Mouse (Mus musculus): ENCODE measurements around the gene Tnip1.

The Tnip1 gene

DNA sequence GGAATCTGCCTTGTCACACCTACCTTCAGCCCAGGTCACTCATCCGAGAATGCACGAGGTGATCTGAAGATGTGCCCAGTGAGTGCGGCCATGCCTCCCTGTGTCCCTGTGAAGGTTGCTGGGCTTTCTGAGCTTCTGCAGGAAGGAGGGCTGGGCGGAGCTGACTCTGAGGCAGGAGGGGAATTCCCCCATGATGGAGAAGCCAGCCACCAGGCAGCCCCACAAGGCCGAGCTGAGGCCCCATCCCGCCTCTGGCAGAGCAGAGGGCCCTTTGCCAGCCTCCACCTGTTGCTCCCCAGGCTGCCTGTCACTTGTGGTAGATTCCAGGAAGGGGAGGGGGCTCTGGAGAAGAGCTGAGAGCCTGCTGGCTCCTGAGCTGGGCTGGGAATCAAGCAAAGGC, at the start of gene Tnip1:
Gene Tnip1 (minus strand): TSS at position 108 of the 400 bp plus-strand sequence.
- peak; percentile 86 for DNase-seq (ENCODE audit: low read depth, low spot score)

DNA sequence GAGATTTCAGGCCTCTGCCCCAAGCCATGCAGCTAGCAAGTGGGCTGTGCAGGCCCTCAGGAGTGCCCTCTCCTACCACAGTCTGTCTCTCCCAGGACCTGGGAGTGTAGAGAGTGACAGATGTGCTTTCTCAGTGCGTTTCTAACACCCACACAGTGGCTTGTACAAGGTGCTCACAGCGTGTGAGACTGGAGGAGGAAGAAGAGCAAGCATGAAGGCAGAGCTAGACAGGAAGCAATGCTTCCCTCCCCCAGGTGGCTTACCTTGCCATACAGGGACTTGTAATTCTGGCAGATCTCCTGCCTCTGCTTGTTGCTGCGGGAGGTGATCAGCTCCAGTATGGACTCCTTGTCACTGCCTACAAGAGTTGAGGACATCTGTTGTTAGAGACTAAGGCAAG, 48.7 kb upstream of the Tnip1 start:
- DNase-seq (ENCODE audit: low read depth, low spot score) = peak; percentile 35

DNA sequence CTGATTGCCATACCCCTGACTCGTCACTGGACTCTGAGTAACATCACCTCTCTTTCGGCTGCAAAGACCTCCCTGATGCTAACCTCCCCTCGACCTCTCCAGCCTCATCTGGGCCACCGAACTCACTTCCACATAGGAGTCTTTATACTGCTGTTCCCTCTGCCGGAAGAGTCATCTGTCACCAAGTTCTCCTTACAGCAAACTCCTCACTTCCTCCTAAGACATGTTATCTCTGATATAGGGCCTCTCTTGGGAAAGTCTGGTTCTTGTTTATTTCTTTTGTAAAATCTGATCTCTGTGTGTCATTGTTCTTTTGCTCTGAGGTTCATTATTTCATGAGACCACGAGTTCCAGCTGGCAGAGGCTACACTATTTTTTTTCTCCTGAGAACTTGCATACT, 45.5 kb upstream of the Tnip1 start:
- DNase-seq (ENCODE audit: low read depth, low spot score) = no peak

DNA sequence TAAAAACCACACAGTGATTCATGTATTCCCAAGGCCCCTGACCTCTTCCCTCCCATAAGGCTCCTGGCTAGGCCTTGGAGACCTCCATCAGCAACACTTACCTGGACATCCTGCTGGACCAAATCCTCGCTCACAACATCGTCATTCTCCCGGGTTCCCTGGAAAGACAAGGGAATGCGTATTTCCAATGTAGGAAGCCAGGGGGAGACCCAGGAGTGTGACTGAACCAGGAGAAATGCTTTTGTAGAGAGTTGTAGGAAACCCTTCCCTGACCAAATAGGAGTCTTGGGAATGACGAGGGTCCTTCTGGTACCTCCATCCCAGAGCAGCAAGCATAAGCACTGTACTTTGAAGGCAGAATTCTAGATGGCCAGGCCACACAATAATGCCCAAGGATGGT, 43.0 kb upstream of the Tnip1 start:
- DNase-seq (ENCODE audit: low read depth, low spot score) = no peak

DNA sequence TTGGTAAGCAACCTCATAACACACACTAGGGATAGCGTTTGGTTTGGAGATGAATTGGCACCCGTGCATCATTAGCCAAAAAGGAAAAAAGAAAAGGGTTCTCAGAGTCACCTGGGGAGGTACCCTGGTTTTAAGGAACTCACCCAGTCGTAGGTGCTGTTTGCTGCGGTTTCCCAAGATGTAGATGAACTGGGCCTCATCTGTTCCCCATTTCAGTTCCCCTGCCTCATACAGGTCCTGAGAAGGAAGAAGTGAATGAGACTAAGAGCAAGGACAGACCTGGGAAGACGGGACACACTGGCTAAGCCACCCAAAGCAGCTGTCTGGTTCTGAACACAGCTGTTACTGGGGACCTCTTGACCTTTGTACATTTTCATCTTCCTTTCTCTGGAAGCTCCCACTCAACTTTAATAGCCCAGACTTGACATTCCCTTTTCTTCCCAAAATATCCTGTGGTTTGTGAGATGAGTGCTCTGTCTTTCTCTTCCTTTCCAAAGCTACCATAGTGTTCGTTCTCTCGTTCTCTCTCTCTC, 42.3 kb upstream of the Tnip1 start:
- DNase-seq (ENCODE audit: low read depth, low spot score) = no peak

DNA sequence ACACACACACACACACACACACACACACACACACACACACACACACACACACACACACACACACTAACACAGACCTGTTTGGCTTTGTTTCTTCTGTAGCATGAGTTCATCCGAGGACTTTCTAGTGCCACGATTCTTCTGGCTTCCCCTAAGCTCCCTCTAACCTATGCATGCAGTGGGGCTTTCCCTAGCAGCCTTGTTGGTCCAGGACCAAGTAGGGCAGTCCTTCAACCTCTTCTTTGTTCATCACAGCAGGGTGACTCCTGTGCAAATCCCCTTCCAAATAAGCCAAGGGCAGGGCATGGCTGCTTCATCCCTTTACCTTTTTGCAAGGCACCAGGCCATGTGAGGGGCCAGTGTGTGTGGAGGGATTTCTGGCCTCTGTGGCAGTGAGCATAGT, 36.0 kb upstream of the Tnip1 start:
- DNase-seq (ENCODE audit: low read depth, low spot score) = peak; percentile 66

DNA sequence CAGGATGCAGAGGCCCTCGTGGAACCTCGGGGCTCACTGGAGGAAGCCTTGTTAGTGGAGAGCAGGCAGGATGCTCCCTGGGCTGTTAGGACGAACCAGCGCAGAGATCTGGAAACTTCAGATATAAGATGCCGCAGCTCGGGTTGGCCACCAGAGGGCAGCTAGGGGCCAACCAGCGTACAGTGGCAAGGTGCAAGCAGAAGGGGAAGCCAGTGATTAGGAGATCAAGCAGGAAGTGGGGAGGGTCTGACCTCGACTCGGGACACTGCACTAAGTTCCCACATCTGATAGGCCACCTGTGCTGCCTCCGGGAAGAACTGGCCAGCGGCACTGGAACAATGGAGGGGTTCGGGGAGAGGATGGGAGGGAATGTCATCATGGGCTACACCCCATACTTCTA, 35.6 kb upstream of the Tnip1 start:
- peak; percentile 87 for DNase-seq (ENCODE audit: low read depth, low spot score)

DNA sequence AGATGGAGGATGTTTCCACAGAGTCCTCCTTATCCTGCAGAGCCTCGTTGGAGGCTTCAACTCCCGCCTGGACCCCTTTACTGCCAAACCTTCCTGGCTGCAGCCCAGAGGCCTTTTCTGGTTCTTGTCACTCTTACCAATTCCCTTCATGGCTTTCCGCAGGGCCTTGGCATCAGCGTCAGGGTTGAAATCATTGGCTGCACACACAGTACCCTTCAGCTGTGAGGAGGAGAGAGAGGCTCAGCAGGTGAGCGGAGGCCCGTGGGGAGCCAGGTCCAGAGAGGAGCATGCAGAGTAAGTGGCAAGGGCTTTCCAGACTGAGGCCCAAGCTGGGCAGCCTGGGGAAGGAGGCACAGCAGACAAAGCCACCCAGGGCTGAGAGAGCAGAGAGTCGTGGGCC, 33.5 kb upstream of the Tnip1 start:
- no peak for DNase-seq (ENCODE audit: low read depth, low spot score)

DNA sequence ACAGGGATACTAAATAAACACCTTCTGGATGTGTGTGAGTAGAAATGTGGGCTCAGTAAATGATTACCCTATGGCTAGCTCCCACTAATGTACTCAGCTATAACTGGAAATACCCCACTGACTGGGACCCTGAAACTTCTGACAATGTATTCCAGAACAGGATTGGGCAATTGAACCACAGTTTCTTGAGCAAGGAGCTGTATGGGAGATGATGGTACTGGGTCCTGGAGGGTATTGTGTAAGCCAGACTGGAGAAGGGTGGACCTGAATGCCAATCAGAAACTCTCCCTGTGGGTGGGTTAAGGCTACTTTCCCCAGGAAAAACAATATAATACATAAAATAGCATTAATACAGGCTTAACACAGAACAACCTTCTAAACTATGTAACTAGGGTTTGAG, 27.2 kb upstream of the Tnip1 start:
- no peak for DNase-seq (ENCODE audit: low read depth, low spot score)

DNA sequence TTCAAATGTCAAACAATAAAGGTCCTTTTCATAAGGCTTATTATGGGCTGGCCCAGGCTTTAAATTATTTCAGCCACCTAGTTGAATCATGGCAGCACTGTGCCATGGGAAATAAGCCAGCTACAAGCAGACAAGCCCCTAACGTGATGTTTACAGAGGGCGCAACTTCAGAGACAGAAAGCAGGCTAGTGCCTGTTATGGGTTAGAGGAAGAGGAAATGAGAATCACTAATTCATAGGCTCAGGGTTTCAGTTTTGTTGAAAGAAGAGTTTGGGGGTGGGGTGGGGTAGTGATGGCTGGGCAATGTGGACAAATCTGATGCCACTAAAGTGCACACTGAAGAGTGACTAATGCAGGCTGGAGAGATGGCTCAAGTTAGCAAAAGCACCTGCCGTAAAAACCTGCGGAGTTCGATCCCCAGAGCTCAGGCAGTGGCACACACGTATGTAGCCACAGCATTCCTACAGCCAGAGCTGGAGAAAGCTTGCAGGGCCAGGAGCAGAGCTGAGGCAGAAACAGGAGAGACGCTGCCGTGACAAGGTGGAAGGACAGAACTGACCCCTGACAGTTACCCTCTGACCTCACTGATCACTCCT, 26.1 kb upstream of the Tnip1 start:
- no peak for DNase-seq (ENCODE audit: low read depth, low spot score)

DNA sequence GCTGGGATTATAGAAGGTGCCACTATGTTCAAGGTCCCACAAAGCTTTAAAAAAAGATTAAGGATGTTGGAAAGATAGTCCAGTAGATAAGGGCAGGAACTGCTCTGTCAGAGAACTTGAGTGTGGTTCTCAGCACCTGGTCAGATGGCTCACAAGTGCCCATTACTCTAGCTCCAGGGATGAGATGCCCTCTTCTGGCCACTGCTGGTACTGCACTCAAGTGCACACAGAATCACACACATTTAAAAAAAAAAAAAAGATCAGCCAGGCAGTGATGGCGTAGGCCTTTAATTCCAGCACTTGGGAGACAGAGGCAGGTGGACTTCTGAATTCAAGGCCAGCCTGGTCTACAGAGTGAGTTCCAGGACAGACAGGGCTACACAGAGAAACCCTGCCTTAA, 25.3 kb upstream of the Tnip1 start:
- DNase-seq (ENCODE audit: low read depth, low spot score) = peak; percentile 79

DNA sequence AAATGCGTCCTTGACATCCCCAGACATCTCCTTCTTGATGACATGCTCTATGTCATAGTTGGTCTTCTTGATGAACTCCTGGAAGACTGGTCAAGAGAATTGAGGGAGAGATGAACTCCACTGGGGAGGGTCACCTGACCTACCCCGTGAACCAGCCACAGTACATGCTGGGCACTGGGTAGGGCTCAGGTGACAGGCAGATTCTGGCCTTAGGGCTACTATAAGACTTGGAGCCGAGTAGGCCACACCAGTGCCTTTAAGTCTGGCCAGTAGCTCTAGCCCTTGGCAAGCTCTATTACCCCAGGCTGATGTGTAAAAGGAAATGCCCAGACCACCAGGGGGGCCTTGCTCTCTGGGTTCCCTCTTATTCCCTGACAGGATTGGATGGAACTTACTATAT, 22.4 kb upstream of the Tnip1 start:
- no peak for DNase-seq (ENCODE audit: low read depth, low spot score)

DNA sequence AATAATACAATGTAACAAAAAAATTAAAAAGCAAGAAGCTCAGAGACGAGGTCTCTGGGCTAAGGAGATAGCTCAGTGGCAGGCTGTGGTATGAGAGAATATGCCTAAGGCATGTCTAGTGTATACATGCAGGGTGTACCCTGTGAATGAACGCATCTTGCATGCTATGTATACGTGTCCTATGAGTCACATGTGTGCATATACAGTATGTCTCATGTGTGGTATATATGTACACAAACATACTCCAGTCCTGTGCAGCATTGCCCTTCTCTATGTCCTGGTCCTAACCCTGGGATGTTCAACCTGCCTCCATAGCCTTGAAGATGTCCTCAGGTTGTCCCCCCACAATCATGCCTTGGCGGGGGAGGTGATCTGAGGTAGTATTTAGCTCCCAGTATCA, 21.9 kb upstream of the Tnip1 start:
- no peak for DNase-seq (ENCODE audit: low read depth, low spot score)

DNA sequence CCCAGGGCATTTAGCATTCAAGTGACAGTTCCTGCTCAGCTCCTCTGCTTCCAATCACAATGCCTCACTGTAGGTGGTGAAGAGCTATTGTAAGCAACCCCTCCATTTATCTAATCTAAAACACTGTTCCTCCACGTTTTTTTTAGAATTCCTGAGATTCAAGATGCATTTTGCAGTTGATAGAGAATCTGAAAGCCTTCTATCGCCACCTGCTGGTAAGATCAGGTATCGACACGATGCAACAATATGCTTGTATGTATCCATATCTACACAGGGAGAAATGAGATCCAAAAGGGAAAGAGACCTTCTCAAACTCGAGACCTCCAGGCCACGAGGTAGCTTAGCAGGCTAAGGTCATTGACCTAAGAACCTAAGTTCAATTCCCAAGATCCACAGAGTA, 21.4 kb upstream of the Tnip1 start:
- peak; percentile 87 for DNase-seq (ENCODE audit: low read depth, low spot score)

DNA sequence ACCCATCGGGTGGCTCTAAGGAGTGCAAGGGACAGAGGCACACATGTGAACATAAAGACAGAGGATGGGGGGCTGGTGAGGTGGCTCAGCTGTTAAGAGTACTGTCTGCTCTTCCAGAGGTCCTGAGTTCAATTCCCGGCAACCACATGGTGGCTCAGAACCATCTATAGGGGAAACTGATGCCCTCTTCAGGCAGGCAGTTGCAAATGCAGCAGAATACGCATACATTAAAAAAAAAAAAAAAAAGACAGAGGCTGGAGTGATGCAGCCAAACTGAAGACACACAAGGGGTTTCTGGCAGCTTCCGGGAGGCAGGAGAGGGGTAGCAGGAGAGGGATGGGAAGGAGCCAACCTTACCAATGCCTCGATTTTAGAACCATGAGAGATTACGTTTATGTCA, 19.8 kb upstream of the Tnip1 start:
- DNase-seq (ENCODE audit: low read depth, low spot score) = no peak

DNA sequence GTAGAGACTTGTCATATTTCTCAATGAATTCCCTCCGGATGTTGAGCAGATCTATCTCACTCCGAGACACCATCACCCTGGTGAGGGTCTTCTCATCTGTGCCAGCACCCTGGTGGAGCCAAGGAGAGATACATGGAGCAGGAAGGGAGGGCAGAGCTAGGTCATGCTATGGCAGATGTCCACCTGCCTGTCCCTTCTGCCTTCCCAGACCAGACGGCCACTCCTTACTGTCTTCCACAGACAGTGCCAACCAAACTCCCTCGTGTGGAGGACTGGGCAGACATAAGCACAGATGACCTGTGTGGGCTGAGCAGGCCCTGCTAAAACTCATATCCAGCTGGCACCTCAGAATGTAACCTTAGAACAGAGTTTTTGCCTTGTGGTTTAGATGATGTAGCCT, 18.9 kb upstream of the Tnip1 start:
- DNase-seq (ENCODE audit: low read depth, low spot score) = no peak

DNA sequence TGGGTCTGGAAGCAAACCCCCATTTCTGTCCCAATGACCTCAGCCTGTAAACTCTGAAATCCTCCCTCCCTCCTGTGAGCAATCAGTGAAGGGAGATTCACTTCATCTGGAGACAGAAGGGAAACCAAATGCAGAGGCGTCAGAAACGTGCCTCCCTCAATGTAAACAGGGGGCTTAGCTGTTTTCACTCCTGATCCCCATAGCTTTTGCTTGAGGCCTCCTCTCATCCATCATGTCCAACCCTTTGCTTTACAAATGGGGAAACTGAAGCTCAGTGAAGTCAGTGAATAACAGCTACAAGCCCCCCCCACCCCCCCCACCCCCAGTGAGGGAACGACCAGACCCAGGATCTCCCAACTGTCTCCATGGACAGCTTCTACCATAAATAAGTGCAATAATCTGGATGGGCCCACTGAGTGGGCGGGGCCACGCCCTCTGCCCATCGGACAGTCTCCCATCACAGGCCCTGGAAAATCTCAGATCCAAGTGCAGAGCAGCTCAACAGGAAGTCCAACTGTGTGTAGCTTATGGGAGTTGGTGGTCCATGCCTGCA, 14.7 kb upstream of the Tnip1 start:
- DNase-seq (ENCODE audit: low read depth, low spot score) = no peak

DNA sequence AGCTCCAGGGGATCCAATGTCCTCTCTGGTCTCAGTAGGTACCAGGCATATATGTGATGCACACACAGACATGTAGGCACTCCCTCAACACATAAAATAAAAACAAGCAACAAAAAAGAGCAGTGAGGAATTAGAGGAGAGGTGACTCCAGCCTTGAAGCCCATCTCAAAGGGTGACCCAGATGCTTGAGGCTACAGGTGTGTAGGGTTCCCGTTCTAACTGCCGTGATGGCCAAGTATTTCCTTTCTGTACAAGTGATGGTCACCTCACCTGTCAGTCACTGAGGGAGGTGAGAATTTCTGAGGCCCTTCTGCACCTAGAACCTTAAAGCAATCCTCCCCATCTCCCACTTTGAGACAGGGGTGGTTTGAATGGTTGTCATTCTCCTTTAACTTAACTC, 13.6 kb upstream of the Tnip1 start:
- DNase-seq (ENCODE audit: low read depth, low spot score) = no peak

DNA sequence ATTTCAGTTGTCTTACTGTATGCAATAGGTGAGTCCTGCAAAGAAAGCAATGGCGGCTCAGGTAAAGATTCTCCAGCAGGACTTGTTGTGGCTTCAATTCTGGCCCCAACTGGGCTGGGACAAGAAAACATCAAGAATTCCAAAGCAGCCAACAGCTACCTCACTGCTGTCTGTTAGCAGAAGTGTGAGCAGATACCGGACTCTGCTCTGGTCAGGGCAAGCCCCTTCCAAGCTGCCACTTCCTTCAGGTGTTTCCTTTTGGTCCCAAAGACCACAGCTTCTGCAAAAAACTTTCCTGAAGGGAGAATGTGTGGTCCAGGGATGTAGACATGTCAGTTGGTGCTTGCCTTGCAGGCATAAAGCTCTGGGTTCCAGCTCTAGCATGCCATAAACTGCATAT, 13.0 kb upstream of the Tnip1 start:
- no peak for DNase-seq (ENCODE audit: low read depth, low spot score)

DNA sequence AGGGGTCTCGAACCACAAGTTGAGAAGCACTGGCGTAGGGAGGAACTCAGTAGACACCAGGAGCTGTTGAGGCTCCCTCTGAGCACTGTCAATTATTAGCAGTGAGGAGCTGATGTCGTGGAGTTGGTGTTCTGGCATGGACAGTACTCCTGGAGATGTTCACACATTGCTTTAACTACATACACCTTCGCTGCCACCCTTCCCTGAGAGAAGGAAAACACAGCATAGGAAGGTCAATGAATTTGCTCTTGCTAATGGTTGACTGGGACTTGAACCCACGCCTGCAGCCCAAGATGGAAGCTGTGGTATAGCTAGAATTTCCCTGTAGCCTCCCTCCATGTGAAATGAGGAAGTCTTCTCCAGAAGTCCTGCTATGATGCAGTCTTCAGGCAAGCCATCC, 12.6 kb upstream of the Tnip1 start:
- no peak for DNase-seq (ENCODE audit: low read depth, low spot score)

DNA sequence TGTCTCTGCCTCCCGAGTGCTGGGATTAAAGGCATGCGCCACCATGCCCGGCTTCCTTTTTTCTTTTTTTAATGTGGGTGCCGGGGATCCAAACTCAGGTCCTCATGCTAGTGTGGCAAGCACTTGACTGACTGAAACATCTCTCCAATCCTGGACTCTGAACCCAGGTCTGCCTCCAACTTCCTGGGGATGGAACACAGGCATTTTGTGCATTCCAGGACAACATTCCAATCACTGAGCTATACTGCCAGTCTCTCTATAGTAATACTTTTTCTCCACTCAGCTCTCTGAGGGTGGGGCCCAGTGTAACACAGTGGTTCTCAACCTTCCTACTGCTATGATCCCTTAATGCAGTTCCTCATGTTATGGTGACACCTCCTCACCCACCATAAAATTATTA, 11.9 kb upstream of the Tnip1 start:
- DNase-seq (ENCODE audit: low read depth, low spot score) = no peak

DNA sequence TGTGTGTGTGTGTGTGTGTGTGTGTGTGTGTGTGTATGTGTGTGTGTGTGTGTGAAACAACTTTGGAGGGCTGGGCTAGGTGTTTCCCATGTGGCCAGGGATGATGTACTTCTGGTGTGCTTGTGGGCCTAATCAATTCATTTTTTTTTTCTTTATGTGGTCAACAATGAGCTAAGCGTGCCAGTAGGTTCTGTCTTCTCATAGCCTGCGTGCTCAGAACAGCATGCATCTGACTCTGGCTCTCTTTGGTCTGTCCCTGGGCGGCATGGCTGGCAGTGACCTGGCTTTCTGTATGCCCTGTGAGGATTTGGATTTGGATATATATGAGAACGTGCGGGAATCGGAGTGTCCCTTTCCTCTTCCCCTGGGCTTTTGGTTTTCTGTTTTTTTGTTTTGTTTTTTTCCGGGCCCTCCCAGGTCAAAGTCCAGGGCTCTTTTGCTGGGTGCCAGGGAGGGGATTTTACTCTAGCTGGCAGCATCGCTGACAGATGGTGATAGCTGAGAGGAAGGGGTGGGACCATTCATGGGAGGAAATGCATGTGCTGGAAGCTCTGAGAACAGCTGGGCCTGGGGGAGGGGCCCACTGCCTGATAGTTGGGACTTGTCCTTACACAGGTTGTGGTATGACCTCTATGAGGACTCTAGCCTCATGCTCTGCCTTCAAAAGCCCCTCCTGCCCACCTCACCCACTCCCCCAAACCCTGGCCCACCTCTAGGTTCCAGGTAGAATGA, 10.9 kb upstream of the Tnip1 start:
- peak; percentile 85 for DNase-seq (ENCODE audit: low read depth, low spot score)

DNA sequence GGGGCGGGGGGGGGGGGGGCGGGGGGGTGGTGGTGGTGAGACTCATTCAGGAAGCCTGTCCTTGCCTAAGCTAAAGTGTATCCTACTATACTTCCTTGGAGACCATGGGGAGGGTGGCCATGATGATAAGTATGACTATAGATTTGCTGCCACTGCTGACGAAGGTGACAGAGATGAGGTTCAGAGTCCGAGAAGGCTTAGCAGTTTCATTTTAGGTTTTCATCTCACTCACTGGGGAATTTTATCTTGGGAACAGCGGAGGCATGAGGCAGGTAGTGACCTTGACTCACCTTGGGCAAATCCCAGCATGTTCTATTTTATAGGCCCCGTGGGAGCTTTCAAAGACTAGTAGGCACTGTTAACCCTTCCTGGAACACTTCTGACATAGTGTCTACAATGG, 10.1 kb upstream of the Tnip1 start:
- DNase-seq (ENCODE audit: low read depth, low spot score) = peak; percentile 54
